Mouse (Mus musculus) embryo, embryonic 10 days (tissue): ENCODE measurements around the gene Bfsp2.

Experiments used
- DNase-seq: peaks from one replicate; pipeline ENCODE4 v3.0.0-alpha.2; 2015; ENCODE audit warnings: low spot score

The Bfsp2 gene

GRCm38 (mm10) chr9:103485606-103486005 is 5.4 kb upstream of the Bfsp2 start:
- DNase-seq = no peak

DNA sequence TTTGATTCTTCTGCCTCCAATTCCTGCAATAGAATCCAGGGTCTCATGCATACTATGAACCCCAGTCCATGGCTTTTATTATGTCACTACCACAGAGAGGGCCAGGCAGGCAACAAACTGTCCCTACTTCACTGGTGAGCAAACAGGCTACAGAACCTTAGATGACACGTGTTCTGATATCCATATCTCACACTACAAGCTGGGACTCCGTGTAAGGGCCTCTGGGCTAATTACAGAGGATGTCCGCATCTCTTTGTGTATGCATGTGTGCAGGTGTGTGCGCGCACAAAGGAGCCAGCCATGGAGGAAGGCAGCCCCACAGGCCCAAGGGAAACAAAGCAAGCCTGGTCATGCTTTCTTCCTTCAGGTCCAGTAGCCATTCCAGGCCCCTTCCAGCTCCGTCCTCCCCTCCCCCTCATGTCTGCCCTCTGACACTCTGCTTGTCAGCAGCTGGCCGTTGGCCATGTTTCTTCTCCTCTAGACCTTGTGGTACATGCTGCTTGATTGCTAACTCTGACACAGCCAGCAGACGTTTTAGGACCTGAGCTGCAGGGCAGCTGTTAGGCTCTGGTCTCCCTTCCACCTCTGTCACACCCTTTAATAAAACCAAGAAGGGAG is 492 bp upstream of the Bfsp2 start:
- peak; percentile 62 for DNase-seq

DNA sequence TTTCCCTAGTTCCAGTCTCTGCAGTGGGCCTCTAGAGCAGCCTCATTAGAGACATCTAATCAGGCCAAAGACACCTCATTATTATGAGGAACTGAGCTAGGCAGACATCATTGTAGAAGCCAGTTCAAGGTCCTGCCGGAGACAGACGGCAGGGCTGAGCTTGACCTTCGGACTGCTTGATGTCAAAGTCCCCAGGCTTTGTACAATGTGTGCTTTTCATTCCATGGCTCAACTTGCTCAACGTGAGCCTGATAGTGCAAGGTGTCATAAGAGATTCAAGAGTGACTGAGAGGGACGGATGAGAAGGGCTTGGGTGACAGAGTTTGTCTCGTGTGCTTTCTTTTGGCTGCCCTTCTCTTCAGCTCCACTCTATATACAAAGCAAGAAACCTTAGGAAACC is 4.8 kb downstream of the Bfsp2 start:
- no peak for DNase-seq

- no peak for DNase-seq
Observed at GRCm38 (mm10) chr9:103473915-103474688, 6.1 kb downstream of the Bfsp2 start.

DNA sequence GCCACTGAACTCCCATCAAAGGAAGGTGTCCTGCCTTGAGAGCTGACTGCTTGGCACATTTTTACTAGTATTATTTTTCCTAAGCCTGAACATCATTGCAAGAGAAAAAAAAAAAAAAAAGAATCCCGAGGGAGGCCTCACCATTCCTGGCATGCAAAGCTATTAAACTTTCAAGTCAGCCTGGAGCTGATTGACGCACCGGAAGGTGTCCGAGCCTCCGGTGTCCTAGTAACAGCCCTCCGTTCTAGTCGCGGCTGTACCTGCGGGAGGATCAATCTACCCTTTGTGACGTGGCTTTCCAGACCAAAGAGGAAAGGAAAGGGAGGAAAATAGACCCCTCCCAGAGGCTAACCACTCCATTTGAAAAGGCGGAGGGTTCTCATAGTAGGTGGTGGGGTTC is 8.4 kb downstream of the Bfsp2 start:
- no peak for DNase-seq

DNA sequence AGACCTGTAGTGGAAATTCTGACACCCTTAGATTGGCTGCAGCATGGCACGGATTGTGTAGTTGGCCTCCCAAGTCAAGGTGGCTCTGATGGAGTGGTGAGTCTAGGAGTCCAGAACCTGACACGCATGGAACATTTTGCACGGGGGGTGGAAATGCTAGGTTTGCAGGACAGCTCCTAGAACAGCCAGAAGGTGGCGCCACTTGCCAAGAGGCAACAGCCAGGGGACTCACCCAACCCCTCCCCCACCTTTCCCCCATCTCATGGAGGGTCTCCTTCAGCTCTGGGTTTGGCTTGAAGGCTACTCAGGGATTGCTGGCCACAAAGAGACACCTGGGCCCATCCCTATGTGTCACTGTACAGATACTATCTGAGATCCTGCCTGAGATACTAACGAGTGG is 10.7 kb downstream of the Bfsp2 start:
- no peak for DNase-seq

DNA sequence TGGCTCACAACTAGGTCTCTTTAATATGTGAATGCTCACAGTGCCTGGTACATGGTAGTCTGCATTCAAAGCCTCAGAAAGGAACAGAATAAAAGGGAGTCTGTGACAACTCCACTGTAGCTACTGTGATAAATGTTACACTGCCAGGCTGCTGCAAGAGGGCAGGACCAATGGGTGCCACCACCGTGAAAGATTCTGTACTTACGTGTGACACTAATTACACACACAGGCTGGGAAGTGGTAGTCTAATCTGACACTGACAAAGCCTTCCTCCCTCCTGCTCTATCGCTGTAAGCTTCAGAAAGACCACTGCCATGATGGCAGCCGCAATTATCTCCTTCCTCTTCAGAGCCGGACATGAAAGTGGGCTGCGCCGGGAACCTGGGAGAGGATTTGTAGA is 11.3 kb downstream of the Bfsp2 start:
- DNase-seq = no peak

- no peak for DNase-seq
Observed at GRCm38 (mm10) chr9:103465711-103466220, 14.5 kb downstream of the Bfsp2 start.

DNA sequence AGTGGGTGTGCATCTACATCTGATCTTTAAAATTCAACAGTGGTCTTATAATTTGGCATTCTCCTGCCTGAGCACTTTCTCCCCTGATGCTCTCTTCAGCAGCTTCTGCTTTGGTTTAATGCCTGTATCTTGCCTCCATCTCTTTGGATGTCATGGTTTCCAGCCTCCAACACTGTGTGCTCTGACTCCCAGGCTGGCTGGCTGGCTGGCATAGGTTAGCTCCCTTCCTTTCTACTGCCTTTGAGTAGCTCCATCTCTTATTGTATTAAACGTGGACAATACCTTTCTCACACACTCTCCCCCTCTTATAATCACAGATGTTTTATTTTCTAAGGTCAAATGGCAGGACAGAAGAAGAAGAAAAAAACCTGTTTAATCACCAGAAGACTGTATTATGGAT is 14.9 kb downstream of the Bfsp2 start:
- DNase-seq = no peak

DNA sequence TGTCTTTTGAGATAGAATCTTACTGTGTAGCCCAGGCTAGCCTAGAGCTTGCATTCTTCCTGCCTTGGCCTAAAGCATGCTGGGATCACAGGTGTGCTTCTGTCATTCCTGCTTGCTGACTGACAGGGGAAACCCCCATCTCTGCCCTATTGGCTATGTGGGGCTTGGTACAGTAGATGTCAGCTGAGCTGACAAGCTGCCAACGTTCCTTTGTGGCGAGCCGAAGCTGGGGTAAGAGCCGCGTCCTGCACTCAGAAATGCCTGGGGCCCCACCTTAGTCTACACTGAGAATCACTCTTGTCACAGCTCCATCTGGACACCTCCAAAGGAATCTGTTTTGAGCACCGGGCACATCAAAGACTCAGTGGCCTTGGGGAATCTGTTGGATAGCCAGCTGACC is 16.4 kb downstream of the Bfsp2 start:
- no peak for DNase-seq

- DNase-seq = no peak
Observed at GRCm38 (mm10) chr9:103459839-103460238, 20.4 kb downstream of the Bfsp2 start.

DNA sequence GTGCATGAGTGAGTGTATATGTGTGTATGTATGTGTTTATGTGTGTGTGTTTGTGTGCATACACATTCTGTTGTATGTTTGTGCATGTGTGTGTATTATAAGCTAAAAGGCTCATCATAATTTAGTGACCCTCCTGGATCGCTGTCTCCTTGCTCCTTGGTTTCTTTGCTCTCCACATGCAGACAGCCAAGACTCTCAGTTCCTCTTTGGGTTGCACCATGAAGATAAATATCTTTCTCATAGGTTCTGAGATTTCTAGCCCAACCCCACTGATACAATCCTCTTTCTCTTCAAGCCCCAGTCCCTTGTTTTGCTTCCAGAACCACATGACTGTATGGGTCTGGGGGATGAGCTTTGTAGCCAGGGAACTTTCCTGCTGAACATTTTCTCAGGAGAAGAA is 20.9 kb downstream of the Bfsp2 start:
- no peak for DNase-seq

DNA sequence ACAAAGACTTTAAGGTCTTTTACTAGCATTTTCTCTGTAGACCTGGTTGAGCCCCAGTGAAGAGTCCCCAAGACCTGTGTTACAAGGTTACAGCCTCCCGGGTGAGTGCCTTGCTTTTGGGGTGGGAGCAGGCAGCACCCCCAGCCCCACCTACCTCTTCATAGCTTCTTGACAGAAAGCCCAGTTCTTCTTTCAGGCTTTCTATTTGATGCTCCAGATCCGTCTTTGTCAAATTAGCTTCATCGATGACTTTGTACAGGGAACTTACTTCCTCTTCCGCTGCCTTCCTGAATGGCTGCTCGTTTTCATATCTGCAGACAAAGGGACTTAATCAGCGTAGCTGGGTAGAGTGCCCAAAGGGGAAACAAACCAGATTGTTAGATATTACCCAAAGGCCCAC is 30.6 kb downstream of the Bfsp2 start:
- no peak for DNase-seq

- DNase-seq = no peak
Observed at GRCm38 (mm10) chr9:103449092-103449491, 31.1 kb downstream of the Bfsp2 start.

- DNase-seq = no peak
Observed at GRCm38 (mm10) chr9:103444656-103445055, 35.6 kb downstream of the Bfsp2 start.

GRCm38 (mm10) chr9:103443824-103444185 is 36.4 kb downstream of the Bfsp2 start:
- DNase-seq = no peak

DNA sequence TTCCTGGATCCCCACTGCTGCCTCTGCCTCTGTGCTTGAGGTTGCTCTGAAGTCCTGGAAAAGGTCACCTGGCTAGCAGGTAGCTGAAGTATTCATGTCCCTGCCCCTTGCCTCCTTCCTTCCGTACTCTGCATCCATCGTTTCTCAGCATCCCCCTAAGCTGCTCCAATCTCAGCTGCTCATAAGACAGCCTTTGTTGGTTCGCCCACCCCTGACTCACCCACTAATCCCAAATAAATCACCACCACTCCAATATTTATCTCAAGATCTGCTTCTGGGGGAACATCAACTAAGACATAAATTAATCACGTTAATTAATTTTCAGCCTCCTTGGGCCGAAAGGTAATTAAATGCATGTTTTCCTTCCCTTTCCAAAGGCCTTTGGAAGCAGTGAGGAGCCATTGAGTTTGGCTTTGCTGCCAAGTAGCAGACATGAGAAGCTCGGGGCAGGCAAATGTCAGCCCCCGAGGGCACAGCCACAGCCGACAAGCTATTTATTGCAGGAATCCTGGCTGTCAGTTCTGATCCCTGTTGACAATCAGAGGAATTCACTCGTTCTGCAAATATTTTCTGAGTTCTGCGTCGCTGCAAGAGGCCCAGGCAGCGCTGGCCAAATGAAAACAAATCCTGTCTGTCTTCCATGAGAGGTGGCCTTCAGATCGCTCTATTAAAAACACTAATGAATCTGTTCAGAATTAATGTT is 36.9 kb downstream of the Bfsp2 start:
- peak; percentile 52 for DNase-seq

GRCm38 (mm10) chr9:103440597-103440996 is 39.6 kb downstream of the Bfsp2 start:
- DNase-seq = no peak

DNA sequence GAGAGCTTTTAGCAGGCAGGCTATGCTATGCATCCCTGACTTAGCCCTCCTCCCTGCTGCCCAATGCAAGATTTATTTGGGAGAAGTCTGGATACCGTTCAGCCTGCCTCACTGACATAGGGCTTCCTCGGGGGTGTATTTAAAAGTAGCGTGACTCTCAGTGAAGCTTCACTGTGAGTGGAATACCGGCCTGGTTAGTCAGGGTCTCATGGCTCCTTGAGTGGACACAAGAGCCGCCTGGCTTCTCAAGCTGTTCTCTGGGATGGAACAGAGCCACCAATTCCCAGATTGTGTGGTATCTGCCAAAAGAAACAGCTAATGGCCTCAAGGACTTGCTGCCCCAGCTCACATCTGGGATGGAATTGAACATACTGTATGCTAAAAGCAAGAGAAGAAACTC is 43.1 kb downstream of the Bfsp2 start:
- DNase-seq = no peak

DNA sequence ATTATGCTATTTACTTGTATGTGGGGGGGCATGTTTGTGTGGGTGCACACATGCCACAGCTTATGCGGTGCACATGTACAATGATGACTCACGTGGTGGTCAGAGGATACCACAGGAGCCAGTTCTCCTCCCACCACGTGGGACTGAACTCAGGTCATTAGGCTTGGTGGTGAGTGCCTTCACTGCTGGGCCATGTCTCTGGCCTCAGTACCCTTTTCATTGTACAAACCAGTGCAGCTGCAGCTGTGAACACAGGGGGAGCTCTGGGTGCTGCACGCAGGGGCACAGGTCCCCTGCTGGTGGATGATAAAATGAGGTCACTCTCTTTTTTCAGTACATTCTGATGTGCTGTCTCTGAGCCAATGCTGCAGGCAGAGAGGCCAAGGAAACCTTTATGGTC is 46.1 kb downstream of the Bfsp2 start:
- DNase-seq = peak; percentile 47

GRCm38 (mm10) chr9:103432122-103432778 is 48.0 kb downstream of the Bfsp2 start:
- DNase-seq = no peak

DNA sequence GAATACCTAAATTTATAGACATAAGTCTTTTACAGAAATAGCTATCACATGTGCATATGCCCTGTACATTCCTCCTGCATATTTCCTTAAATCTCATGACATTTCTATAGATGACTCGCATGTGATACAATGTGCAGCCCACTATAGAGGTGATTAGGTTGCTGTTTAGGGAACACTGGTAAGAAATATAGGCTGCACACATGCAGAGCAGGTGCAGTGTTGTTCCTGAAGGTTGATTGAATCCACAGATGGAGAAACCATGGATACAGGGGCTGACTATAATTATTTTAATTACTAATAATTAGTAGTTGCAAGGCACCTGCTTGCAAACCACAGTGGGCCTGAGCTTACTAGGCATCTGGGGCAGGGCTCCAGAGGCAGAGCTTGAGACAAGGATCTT is 48.5 kb downstream of the Bfsp2 start:
- no peak for DNase-seq
